Mouse (Mus musculus): ENCODE measurements at regions not wholly inside any gene's neighbourhood (a gene's known extent, or its start where the extent isn't known, plus 50 kb on each side); places are given as distances from the start of the nearest gene placed in this dataset.

DNA sequence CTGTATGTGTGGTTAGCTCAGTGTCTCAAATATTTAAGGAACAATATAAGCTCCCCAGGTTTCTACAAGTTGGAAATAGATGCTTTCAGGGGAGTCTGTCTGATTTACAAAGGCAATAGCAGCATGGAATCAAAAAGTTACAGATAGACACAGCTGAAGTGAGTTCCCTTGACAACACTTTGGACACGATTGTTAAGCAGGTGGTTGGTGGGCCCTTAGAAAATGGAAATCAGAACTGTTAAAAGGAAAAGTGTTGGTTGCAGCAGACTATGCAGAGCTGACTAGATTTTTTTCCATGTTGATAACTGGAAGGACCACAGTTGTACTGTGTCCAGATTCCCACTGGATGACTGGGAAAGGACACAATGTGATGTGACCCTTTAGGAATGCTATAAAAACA, 536.6 kb upstream of the Arid1b start:
- Histone ChIP-seq H3K4me3 (no peak overlapping the region), H3K27me3 (ENCODE audit: control insufficient read depth, insufficient read depth, insufficient read length) (no peaks in the 10 kb centered on the region), H3K36me3 (ENCODE audit: control insufficient read depth, insufficient read depth) (no peaks in the 10 kb centered on the region), H3K4me2 (ENCODE audit: low read depth) (no peak overlapping the region), H3K79me2 (ENCODE audit: control insufficient read depth, insufficient read depth) (no peaks in the 10 kb centered on the region), H3ac (ENCODE audit: control insufficient read depth, insufficient read length) (no peak overlapping the region)
- no peak for TF ChIP-seq CEBPB (IDR thresholded peaks at IDR 0.05; ENCODE audit: insufficient read depth, poor library complexity, severe bottlenecking)
- TF ChIP-seq USF1 (IDR thresholded peaks at IDR 0.05; ENCODE audit: low read depth): no peak
- no peak for TF ChIP-seq TCF3 (IDR thresholded peaks at IDR 0.05; ENCODE audit: insufficient read length, low read depth)
- TF ChIP-seq MAX (IDR thresholded peaks at IDR 0.05; ENCODE audit: low read depth): no peak
- TF ChIP-seq TCF12 (IDR thresholded peaks at IDR 0.05; ENCODE audit: insufficient read depth, poor library complexity, severe bottlenecking): no peak
- TF ChIP-seq E2F4 (IDR thresholded peaks at IDR 0.05; ENCODE audit: insufficient read depth): no peak
- TF ChIP-seq MYOG (IDR thresholded peaks at IDR 0.05; ENCODE audit: control insufficient read depth in 1 of 3, insufficient read depth in 1 of 3, insufficient read length in 2 of 3, low read depth in 2 of 3): no peak
- TF ChIP-seq SRF (IDR thresholded peaks at IDR 0.05; ENCODE audit: control insufficient read depth, insufficient read length, low read depth): no peak
- TF ChIP-seq POLR2AphosphoS2 (IDR thresholded peaks at IDR 0.05; ENCODE audit: insufficient read length, low read depth): no peak
- TF ChIP-seq REST (IDR thresholded peaks at IDR 0.05; ENCODE audit: insufficient read depth, insufficient read length): no peak

DNA sequence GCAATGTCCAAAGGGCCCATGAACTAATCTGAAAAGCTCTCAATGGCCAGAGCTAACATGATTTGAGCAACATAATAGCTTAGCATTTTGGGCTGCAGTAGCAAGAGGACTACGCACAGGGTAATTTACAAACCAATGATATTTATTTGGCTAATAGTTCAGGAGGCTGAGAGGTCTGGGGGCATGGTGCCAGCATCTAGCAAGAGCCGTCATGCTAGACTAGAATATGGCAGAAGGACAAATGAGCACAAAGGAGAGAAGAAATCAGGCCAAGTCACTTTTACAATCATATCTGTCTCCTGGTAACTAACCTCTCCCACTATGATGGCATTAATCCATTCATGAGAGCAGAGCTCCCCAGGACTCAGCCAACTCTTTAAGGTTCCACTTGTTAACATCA, 532.6 kb upstream of the Arid1b start:
- H3K4me2 ChIP-seq (ENCODE audit: low read depth): no peak overlapping the region
- H3K27me3 ChIP-seq (ENCODE audit: control insufficient read depth, insufficient read depth, insufficient read length): no peaks in the 10 kb centered on the region
- H3K4me3 ChIP-seq: no peak overlapping the region
- no peaks in the 10 kb centered on the region for H3K79me2 ChIP-seq (ENCODE audit: control insufficient read depth, insufficient read depth)
- H3ac ChIP-seq (ENCODE audit: control insufficient read depth, insufficient read length): no peak overlapping the region
- H3K36me3 ChIP-seq (ENCODE audit: control insufficient read depth, insufficient read depth): no peaks in the 10 kb centered on the region
- TF ChIP-seq POLR2A (IDR thresholded peaks at IDR 0.05; ENCODE audit: insufficient read length, low read depth) (no peak), SRF (IDR thresholded peaks at IDR 0.05; ENCODE audit: control insufficient read depth, insufficient read length, low read depth) (no peak), MYOD1 (IDR thresholded peaks at IDR 0.05; ENCODE audit: control insufficient read depth in 1 of 3, insufficient read length in 2 of 3, low read depth in 2 of 3) (no peak), MAX (IDR thresholded peaks at IDR 0.05; ENCODE audit: low read depth) (no peak), REST (IDR thresholded peaks at IDR 0.05; ENCODE audit: insufficient read depth, insufficient read length) (no peak), TCF3 (IDR thresholded peaks at IDR 0.05; ENCODE audit: insufficient read length, low read depth) (no peak), TCF12 (IDR thresholded peaks at IDR 0.05; ENCODE audit: insufficient read depth, poor library complexity, severe bottlenecking) (no peak), USF1 (IDR thresholded peaks at IDR 0.05; ENCODE audit: low read depth) (no peak), POLR2AphosphoS2 (IDR thresholded peaks at IDR 0.05; ENCODE audit: insufficient read length, low read depth) (no peak), CEBPB (IDR thresholded peaks at IDR 0.05; ENCODE audit: insufficient read depth, poor library complexity, severe bottlenecking) (no peak), E2F4 (IDR thresholded peaks at IDR 0.05; ENCODE audit: insufficient read depth) (no peak), MYOG (IDR thresholded peaks at IDR 0.05; ENCODE audit: control insufficient read depth in 1 of 3, insufficient read depth in 1 of 3, insufficient read length in 2 of 3, low read depth in 2 of 3) (no peak)

DNA sequence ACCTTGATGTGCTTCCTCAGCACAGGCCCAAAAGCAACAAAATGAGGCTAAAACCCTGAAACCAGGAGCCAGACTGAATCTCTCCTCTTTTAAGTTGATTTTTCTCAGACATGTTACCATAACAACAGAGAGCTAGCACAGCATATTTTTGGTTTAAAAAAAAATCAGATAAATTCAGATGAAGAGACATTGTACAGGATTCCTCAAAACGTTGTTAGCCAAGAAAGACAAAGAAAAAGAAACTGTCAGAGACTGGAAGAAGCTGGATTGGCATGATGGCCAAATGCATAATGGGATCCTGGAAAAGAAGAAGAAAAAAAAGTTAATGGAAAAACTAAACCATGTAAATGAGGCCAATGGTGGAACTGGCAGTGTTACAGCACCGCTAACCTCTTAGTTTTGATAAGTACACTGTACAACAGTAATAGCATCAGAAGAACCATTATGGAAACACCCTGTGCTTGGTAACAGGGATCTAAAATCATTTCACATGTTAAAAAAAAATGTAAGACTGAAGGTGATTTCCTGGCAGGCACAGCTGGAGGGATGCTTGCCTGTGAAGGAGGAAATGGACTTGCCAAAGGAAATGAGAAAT, 529.7 kb upstream of the Arid1b start:
- no peaks in the 10 kb centered on the region for H3K36me3 ChIP-seq (ENCODE audit: control insufficient read depth, insufficient read depth)
- no peak overlapping the region for H3ac ChIP-seq (ENCODE audit: control insufficient read depth, insufficient read length)
- no peak overlapping the region for H3K4me2 ChIP-seq (ENCODE audit: low read depth)
- H3K4me3 ChIP-seq: no peak overlapping the region
- no peaks in the 10 kb centered on the region for H3K79me2 ChIP-seq (ENCODE audit: control insufficient read depth, insufficient read depth)
- no peak for TF ChIP-seq E2F4 (IDR thresholded peaks at IDR 0.05; ENCODE audit: insufficient read depth)
- TF ChIP-seq REST (IDR thresholded peaks at IDR 0.05; ENCODE audit: insufficient read depth, insufficient read length): no peak
- TF ChIP-seq TCF3 (IDR thresholded peaks at IDR 0.05; ENCODE audit: insufficient read length, low read depth): no peak
- no peak for TF ChIP-seq TCF12 (IDR thresholded peaks at IDR 0.05; ENCODE audit: insufficient read depth, poor library complexity, severe bottlenecking)
- TF ChIP-seq CEBPB (IDR thresholded peaks at IDR 0.05; ENCODE audit: insufficient read depth, poor library complexity, severe bottlenecking): no peak
- TF ChIP-seq MYOG (IDR thresholded peaks at IDR 0.05; ENCODE audit: control insufficient read depth in 1 of 3, insufficient read depth in 1 of 3, insufficient read length in 2 of 3, low read depth in 2 of 3): no peak
- no peak for TF ChIP-seq POLR2AphosphoS2 (IDR thresholded peaks at IDR 0.05; ENCODE audit: insufficient read length, low read depth)
- TF ChIP-seq SRF (IDR thresholded peaks at IDR 0.05; ENCODE audit: control insufficient read depth, insufficient read length, low read depth): no peak
- TF ChIP-seq MAX (IDR thresholded peaks at IDR 0.05; ENCODE audit: low read depth): no peak
- no peak for TF ChIP-seq USF1 (IDR thresholded peaks at IDR 0.05; ENCODE audit: low read depth)
- no peak for TF ChIP-seq POLR2A (IDR thresholded peaks at IDR 0.05; ENCODE audit: insufficient read length, low read depth)
- no peak for TF ChIP-seq MYOD1 (IDR thresholded peaks at IDR 0.05; ENCODE audit: control insufficient read depth in 1 of 3, insufficient read length in 2 of 3, low read depth in 2 of 3)
- no peaks in the 10 kb centered on the region for H3K27me3 ChIP-seq (ENCODE audit: control insufficient read depth, insufficient read depth, insufficient read length)

DNA sequence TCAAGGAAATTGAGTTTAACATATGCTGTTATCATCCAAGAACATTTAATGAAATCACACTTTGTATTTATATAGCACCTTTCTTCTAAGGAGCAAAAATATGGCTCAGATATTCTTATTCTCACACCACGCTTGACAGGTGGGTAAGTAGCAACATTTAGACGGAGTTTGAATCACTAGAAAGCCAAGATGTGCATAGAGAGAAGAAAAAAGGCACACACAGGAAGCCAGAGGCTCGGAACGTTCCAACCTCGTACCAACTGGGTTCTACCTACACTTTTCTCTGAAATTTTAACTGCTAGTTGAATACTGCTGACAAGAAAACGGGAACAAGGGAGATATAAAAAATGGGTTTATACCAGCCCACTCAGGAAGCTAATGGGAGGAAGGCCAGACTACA, 528.4 kb upstream of the Arid1b start:
- H3ac ChIP-seq (ENCODE audit: control insufficient read depth, insufficient read length): no peak overlapping the region
- TF ChIP-seq REST (IDR thresholded peaks at IDR 0.05; ENCODE audit: insufficient read depth, insufficient read length) (no peak), MAX (IDR thresholded peaks at IDR 0.05; ENCODE audit: low read depth) (no peak), MYOG (IDR thresholded peaks at IDR 0.05; ENCODE audit: control insufficient read depth in 1 of 3, insufficient read depth in 1 of 3, insufficient read length in 2 of 3, low read depth in 2 of 3) (no peak), TCF3 (IDR thresholded peaks at IDR 0.05; ENCODE audit: insufficient read length, low read depth) (no peak), USF1 (IDR thresholded peaks at IDR 0.05; ENCODE audit: low read depth) (no peak), MYOD1 (IDR thresholded peaks at IDR 0.05; ENCODE audit: control insufficient read depth in 1 of 3, insufficient read length in 2 of 3, low read depth in 2 of 3) (no peak), POLR2AphosphoS2 (IDR thresholded peaks at IDR 0.05; ENCODE audit: insufficient read length, low read depth) (no peak), POLR2A (IDR thresholded peaks at IDR 0.05; ENCODE audit: insufficient read length, low read depth) (no peak), CEBPB (IDR thresholded peaks at IDR 0.05; ENCODE audit: insufficient read depth, poor library complexity, severe bottlenecking) (no peak), E2F4 (IDR thresholded peaks at IDR 0.05; ENCODE audit: insufficient read depth) (no peak), TCF12 (IDR thresholded peaks at IDR 0.05; ENCODE audit: insufficient read depth, poor library complexity, severe bottlenecking) (no peak), SRF (IDR thresholded peaks at IDR 0.05; ENCODE audit: control insufficient read depth, insufficient read length, low read depth) (no peak)
- H3K79me2 ChIP-seq (ENCODE audit: control insufficient read depth, insufficient read depth): no peaks in the 10 kb centered on the region
- H3K27me3 ChIP-seq (ENCODE audit: control insufficient read depth, insufficient read depth, insufficient read length): no peaks in the 10 kb centered on the region
- no peak overlapping the region for H3K4me2 ChIP-seq (ENCODE audit: low read depth)
- no peaks in the 10 kb centered on the region for H3K36me3 ChIP-seq (ENCODE audit: control insufficient read depth, insufficient read depth)
- no peak overlapping the region for H3K4me3 ChIP-seq
